Mouse (Mus musculus) testis, adult 2 months (tissue): ENCODE measurements around the gene Gtf3c5. TPM values are rescaled to one million over a fixed set of nuclear protein-coding genes. Genes with fewer than 3 reads are reported as not detected.
A peak's percentile ranks its signal among the peaks of the same experiment; 100 is the strongest.

Experiments
- H3K27ac ChIP-seq: fragments of 200-500 bp; 2 replicates; pipeline ENCODE4 v1.5.1; 2012; ENCODE audit warnings: low read depth, low read length; ENCODE audit not compliant: control insufficient read depth, insufficient read depth
- H3K27me3 ChIP-seq: fragments of 200-500 bp; 2 replicates; pipeline ENCODE4 v1.6.1; 2012; ENCODE audit warnings: mild to moderate bottlenecking, low read length, moderate library complexity; ENCODE audit not compliant: control insufficient read depth, insufficient read depth
- H3K36me3 ChIP-seq: fragments of 200-500 bp; 2 replicates; pipeline ENCODE4 v1.6.1; 2012; ENCODE audit warnings: mild to moderate bottlenecking, low read length; ENCODE audit not compliant: control insufficient read depth, insufficient read depth
- H3K4me1 ChIP-seq: fragments of 200-500 bp; 2 replicates; pipeline ENCODE4 v1.6.1; 2012; ENCODE audit warnings: low read length; ENCODE audit not compliant: control insufficient read depth, insufficient read depth
- H3K4me3 ChIP-seq: fragments of 200-500 bp; 2 replicates; pipeline ENCODE4 v1.5.1; 2012; ENCODE audit warnings: low read depth, mild to moderate bottlenecking, low read length, moderate library complexity, mixed read lengths; ENCODE audit not compliant: control insufficient read depth
- CTCF ChIP-seq: fragments of 200-500 bp; IDR thresholded peaks from 2 replicates; pipeline ENCODE4 v1.5.1; 2012; ENCODE audit warnings: low read depth, mild to moderate bottlenecking, inconsistent platforms, low read length, moderate library complexity; ENCODE audit not compliant: control insufficient read depth, insufficient read depth, insufficient replicate concordance
- POLR2A ChIP-seq: fragments of 200-500 bp; IDR thresholded peaks from 2 replicates; pipeline ENCODE4 v1.6.1; 2012; ENCODE audit warnings: low read depth, mild to moderate bottlenecking, inconsistent platforms, low read length, moderate library complexity; ENCODE audit not compliant: control insufficient read depth
- polyA plus RNA-seq: library from polyadenylated mRNA; depleted of rRNA; stranded (reverse); fragments of >200 nt; gene quantifications from 2 replicates; pipeline ENCODE4 v1.2.3, GENCODE M21; 2012

The Gtf3c5 gene
- polyA plus RNA-seq, 1 experiment, result 17.3 TPM

DNA sequence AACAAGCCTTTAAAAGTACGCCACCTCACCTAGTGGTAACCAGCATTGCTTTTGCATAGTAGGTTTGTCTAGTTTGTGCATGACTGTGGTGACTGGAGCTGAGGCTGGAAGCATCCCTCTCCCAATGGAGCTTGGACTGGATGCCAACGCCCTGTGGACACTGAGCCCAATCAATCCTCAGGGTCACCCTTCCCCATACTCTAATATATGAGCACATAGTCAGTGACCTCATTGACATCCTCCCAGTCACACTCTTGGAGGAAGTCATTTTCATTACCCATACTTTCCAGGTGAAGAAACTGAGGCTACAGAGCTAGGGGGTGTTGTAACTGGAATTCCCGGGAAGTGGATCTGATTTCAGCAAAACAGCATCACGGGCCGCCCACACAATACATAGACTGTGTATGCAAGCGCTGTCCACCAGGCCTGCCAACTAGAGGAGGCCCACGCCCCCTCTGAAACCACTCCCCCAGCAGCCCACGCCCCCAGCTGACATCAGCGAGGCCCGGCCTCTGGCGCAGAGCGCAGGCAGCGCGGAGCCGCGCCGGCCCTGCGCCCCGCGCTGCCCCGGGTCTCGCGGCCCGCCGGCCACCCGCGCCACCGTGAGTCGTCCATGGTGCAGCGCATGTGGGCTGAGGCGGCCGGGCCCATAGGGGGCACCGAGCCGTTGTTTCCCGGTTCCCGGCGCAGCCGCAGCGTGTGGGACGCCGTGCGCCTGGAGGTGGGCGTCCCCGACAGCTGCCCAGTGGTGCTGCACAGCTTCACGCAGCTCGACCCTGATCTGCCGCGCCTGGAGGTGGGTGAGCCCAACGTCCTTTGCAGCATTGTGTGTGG, 50.4 kb downstream of the Gtf3c5 start:
- peaks cover 10% of the 10 kb centered on the region for H3K4me1 ChIP-seq
- H3K27me3 ChIP-seq, result no peaks in the 10 kb centered on the region
- no peak; the same call in 1 of the 2 replicates for TF ChIP-seq POLR2A

DNA sequence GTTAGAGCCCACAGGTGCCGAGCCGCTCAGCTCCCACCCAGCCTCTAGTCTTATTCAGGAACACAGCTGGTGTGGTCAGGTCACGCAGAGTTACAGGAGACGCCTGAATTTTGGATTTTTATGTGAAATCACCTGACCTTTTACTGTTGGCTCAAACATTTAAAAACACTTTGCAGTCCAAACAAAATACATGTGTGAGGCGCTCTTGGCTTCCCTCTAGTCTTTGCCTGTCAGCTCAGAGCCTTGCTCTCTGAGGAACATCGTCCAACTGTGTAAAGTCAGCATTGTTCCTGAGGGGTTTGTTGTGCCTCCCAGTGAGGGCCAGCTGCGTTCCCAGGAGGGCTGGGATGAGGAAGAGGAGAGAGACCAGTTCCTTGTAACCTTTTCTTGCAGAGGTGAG, 53.2 kb downstream of the Gtf3c5 start:
- Histone ChIP-seq H3K4me1 (peaks cover 12% of the 10 kb centered on the region), H3K4me3 (no peak overlapping the region), H3K27me3 (no peaks in the 10 kb centered on the region), H3K36me3 (no peaks in the 10 kb centered on the region), H3K27ac (no peak overlapping the region)
- TF ChIP-seq CTCF (no peak), POLR2A (no peak)

More for the DNA sequence above, 50.4 kb downstream of the Gtf3c5 start:
- peak overlapping the region; percentile 73 for H3K4me3 ChIP-seq
- no peaks in the 10 kb centered on the region for H3K36me3 ChIP-seq
- no peak overlapping the region for H3K27ac ChIP-seq

DNA sequence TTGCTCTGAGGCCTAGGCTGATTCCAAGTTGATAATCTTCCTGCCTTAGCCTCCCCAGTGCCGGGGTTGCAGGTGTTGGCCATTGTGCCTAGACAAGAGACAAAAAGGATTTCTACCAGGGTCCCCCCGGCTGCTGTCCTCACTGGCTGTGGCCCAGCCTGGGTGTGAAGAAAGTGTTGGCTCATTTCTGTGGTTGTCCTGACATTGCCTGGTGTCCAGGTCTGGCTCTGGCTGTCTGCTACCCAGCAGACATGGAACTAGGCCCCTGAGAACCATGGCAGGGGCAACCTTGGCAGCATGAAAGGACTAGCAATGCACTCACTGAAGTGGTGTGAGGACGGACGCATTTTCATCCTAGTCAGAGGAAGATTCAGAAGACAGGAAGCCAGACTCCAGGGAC, 53.7 kb downstream of the Gtf3c5 start:
- Histone ChIP-seq H3K27me3 (no peaks in the 10 kb centered on the region), H3K4me1 (peaks cover 12% of the 10 kb centered on the region), H3K36me3 (no peaks in the 10 kb centered on the region), H3K27ac (no peak overlapping the region), H3K4me3 (no peak overlapping the region)
- TF ChIP-seq CTCF (no peak), POLR2A (no peak)

DNA sequence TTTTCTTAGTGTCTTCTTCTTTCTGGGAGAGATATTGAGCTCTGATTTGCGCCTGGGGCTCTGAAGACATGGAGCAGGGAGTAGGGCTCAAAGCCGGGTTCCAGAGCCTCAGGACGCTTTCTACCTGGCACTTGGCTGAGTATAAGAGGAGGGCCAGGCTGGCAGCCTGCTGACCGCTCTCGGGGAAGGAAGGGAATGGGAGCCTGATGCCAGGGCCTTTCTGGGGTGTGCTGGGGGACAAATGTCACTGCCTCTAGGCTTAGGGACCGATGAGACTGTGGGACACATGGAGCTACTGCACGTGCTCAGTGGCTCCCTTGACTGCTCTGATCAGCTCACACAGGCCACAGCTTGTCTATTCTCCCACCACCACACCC, 55.2 kb downstream of the Gtf3c5 start:
- no peaks in the 10 kb centered on the region; the same call in 1 of the 2 replicates for H3K36me3 ChIP-seq
- H3K4me3 ChIP-seq, result no peak overlapping the region
- no peaks in the 10 kb centered on the region for H3K27me3 ChIP-seq
- H3K27ac ChIP-seq, result no peak overlapping the region
- peaks cover 11% of the 10 kb centered on the region for H3K4me1 ChIP-seq
- no peak for TF ChIP-seq POLR2A
- TF ChIP-seq CTCF, result no peak

DNA sequence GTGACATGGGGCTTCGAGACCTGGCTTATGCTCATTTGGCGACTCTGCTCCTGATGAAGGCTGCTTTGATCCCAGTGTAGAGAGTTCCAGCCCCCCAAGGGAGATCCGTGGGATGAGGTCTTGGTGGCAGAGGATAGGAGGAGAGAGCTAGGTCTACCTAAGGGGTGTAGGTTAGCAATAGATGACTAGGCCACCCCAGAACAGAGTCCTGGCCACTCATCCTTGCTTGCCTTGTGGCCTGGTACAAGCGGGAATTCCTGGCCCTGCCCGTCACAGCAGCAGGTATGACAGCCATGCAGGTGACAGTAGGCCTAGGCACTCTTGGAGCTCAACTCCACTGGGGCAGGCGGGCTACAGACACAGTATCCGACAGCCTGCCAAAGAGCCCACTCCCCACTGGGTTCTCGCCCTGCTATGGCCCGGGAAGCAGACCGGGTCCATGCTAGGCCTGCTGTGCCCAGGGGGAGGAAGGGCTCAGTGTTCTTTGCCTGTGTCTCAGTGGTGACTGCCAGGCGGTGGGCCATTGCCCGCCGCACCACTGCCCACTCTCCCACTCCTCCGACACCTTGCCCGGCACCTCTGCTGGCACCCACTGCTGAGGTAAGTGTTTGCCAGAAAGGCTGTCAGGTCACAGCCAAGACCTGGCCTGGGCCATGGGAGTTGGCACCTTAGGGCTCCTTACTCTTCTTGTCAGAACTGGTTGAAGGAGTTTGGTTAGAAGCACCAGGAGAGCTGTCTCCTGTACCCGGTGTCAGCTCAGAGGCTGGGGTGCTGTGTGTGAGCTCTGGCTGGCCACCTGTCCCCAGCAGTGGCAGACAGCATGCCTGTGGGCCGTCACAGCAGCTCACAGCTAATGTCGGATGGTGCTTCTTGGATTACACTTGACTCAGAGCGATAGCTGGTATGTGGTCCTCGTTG, 55.9 kb downstream of the Gtf3c5 start:
- H3K4me3 ChIP-seq, result no peak overlapping the region
- no peaks in the 10 kb centered on the region for H3K27me3 ChIP-seq
- no peak for TF ChIP-seq POLR2A
- TF ChIP-seq CTCF, result no peak
- H3K4me1 ChIP-seq, result peaks cover 8% of the 10 kb centered on the region; the same call in 1 of the 2 replicates
- H3K36me3 ChIP-seq, result no peaks in the 10 kb centered on the region; the same call in 1 of the 2 replicates
- no peak overlapping the region for H3K27ac ChIP-seq

- H3K4me3 ChIP-seq, result no peak overlapping the region
- peak overlapping the region; percentile 10 for H3K27ac ChIP-seq
Observed at GRCm38 (mm10) chr2:28525943-28526876, 57.3 kb downstream of the Gtf3c5 start.

More at GRCm38 (mm10) chr2:28525943-28526876, 57.3 kb downstream of the Gtf3c5 start:
- no peak for TF ChIP-seq POLR2A
- TF ChIP-seq CTCF, result no peak
- Histone ChIP-seq H3K4me1 (peaks cover 4% of the 10 kb centered on the region; the same call in 1 of the 2 replicates), H3K36me3 (no peaks in the 10 kb centered on the region; the same call in 1 of the 2 replicates), H3K27me3 (no peaks in the 10 kb centered on the region)
